ENCODE assay signal across 32 mouse cellular contexts in the genomic region with DNA sequence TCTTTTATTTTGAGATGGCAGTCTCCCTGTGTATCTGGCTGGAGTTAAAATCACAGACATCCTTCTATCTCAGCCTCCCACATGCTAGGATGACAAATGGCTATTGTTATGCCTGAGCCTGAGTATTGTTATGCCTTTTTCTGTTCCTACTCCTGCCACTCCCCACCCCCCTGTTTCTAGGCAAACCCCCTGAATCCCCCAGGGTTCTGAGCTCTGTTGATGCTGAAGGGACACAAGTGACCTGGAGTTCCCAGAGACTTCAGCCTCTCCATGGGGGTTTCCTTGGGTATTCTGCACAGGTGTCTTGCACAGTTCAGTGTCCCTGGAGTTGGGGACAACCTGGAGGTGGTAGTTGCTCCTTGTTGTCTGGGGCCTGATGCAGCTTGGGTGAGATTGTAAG. TPM values are rescaled to one million over a fixed set of nuclear protein-coding genes. Genes with fewer than 3 reads are reported as not detected.
DNase-seq lines count a peak whose midpoint lies in the region; ATAC-seq and TF ChIP-seq lines count a peak whose summit lies in the region.
"Had no signal": no experiment of that assay in that cellular context is flagged by ENCODE, and none has a peak within 500 bp of the region (broad histone marks: within the 10 kb centered on the region; RNA-seq: fewer than 3 reads in every experiment).

No protein-coding gene starts in this region.

- H3K36me3 ChIP-seq in forebrain, embryonic 13.5 days (ENCODE audit: poor library complexity, severe bottlenecking), result no peaks in the 10 kb centered on the region
- no peaks in the 10 kb centered on the region for H3K36me3 ChIP-seq in forebrain, embryonic 15.5 days
- no peaks in the 10 kb centered on the region for H3K36me3 ChIP-seq in liver, postnatal 0 days (replicated peaks; ENCODE audit: insufficient read depth, low read length)
- H3K36me3 ChIP-seq: embryonic facial prominence, embryonic 13.5 days; hindbrain, embryonic 15.5 days; intestine, embryonic 15.5 days; limb, embryonic 13.5 days had no signal

- ATAC-seq in forebrain, embryonic 13.5 days, result no peak
- no peak for ATAC-seq in forebrain, embryonic 15.5 days (replicated peaks)
- no peak for ATAC-seq in liver, postnatal 0 days
- ATAC-seq: intestine, embryonic 15.5 days; Patski had no signal

- no peak overlapping the region for H3K4me2 ChIP-seq in forebrain, embryonic 13.5 days
- H3K4me2 ChIP-seq in forebrain, embryonic 15.5 days (replicated peaks), result no peak overlapping the region
- H3K4me2 ChIP-seq in liver, postnatal 0 days (ENCODE audit: low read depth, low read length), result peak overlapping the region; percentile 47
- H3K4me2 ChIP-seq: embryonic facial prominence, embryonic 13.5 days; hindbrain, embryonic 15.5 days; limb, embryonic 13.5 days had no signal

- no peak for TF ChIP-seq CTCF in liver, postnatal 0 days (IDR thresholded peaks at IDR 0.05; ENCODE audit: low read depth)
- no peak for TF ChIP-seq CTCF in bone marrow, adult 2 months (IDR thresholded peaks at IDR 0.05; ENCODE audit: control insufficient read depth, insufficient read depth, low read length)

- no peak overlapping the region for H3K4me3 ChIP-seq in forebrain, embryonic 13.5 days
- H3K4me3 ChIP-seq in forebrain, embryonic 15.5 days, result no peak overlapping the region
- 0 out of 2 replicates have a peak overlapping the region, but pooled peaks have one; percentile 13 for H3K4me3 ChIP-seq in liver, postnatal 0 days (ENCODE audit: low read depth, low read length)
- H3K4me3 ChIP-seq in bone marrow, adult 2 months (replicated peaks; ENCODE audit: control insufficient read depth, low read depth, low read length), result no peak overlapping the region
- H3K4me3 ChIP-seq: embryonic facial prominence, embryonic 13.5 days; erythroblast, embryonic 14.5 days; heart, adult 2 months; hindbrain, embryonic 15.5 days; intestine, embryonic 15.5 days; layer of hippocampus, adult 2 months; limb, embryonic 13.5 days had no signal

- 0 out of 2 replicates have a peak overlapping the region, but pooled peaks have one; percentile 2 for H3K9ac ChIP-seq in forebrain, embryonic 13.5 days
- no peak overlapping the region for H3K9ac ChIP-seq in forebrain, embryonic 15.5 days (replicated peaks)
- H3K9ac ChIP-seq in liver, postnatal 0 days (replicated peaks), result no peak overlapping the region
- H3K9ac ChIP-seq: embryonic facial prominence, embryonic 13.5 days; hindbrain, embryonic 15.5 days; intestine, embryonic 15.5 days; limb, embryonic 13.5 days had no signal

- peaks cover 33% of the 10 kb centered on the region for H3K27me3 ChIP-seq in forebrain, embryonic 13.5 days
- 0 out of 2 replicates have a peak, but pooled peaks cover 3% of the 10 kb centered on the region for H3K27me3 ChIP-seq in forebrain, embryonic 15.5 days
- no peaks in the 10 kb centered on the region for H3K27me3 ChIP-seq in liver, postnatal 0 days (ENCODE audit: insufficient read depth, low read length)
- H3K27me3 ChIP-seq: hindbrain, embryonic 15.5 days had no signal

- H3K9me3 ChIP-seq in forebrain, embryonic 13.5 days (replicated peaks), result no peaks in the 10 kb centered on the region
- no peaks in the 10 kb centered on the region for H3K9me3 ChIP-seq in forebrain, embryonic 15.5 days
- no peaks in the 10 kb centered on the region for H3K9me3 ChIP-seq in liver, postnatal 0 days (ENCODE audit: low read length)
- H3K9me3 ChIP-seq: embryonic facial prominence, embryonic 13.5 days; G1E; hindbrain, embryonic 15.5 days; intestine, embryonic 15.5 days; limb, embryonic 13.5 days had no signal

- TF ChIP-seq EP300 in liver, postnatal 0 days (IDR thresholded peaks at IDR 0.05; ENCODE audit: low read depth), result no peak

- peaks cover 12% of the 10 kb centered on the region for H3K4me1 ChIP-seq in forebrain, embryonic 13.5 days
- peaks cover 15% of the 10 kb centered on the region for H3K4me1 ChIP-seq in forebrain, embryonic 15.5 days
- H3K4me1 ChIP-seq in liver, postnatal 0 days (ENCODE audit: insufficient read depth), result peaks cover 7% of the 10 kb centered on the region
- H3K4me1 ChIP-seq in bone marrow, adult 2 months (ENCODE audit: control insufficient read depth, insufficient read depth, low read length), result no peaks in the 10 kb centered on the region; the same call in 1 of the 2 replicates

- no peak for TF ChIP-seq POLR2A in bone marrow, adult 2 months (IDR thresholded peaks at IDR 0.05; ENCODE audit: borderline replicate concordance, control insufficient read depth, low read depth, low read length)

- no peak overlapping the region for H3K27ac ChIP-seq in forebrain, embryonic 13.5 days
- no peak overlapping the region for H3K27ac ChIP-seq in forebrain, embryonic 15.5 days (replicated peaks)
- H3K27ac ChIP-seq in liver, postnatal 0 days (ENCODE audit: low read depth), result peak overlapping the region; percentile 76
- peak overlapping the region; percentile 86 for H3K27ac ChIP-seq in bone marrow, adult 2 months (ENCODE audit: control insufficient read depth, insufficient read depth, low read depth, low read length, poor library complexity)
- H3K27ac ChIP-seq: embryonic facial prominence, embryonic 13.5 days; heart, adult 2 months; hindbrain, embryonic 15.5 days; intestine, embryonic 15.5 days; layer of hippocampus, adult 2 months; limb, embryonic 13.5 days; stomach, postnatal 0 days had no signal

- DNase-seq in liver, postnatal 0 days, result no peak
- DNase-seq in liver, result no peak
- DNase-seq in ES-CJ7 (ENCODE audit: low read depth, low spot score), result peak; percentile 79
- DNase-seq in urinary bladder, adult 2 months (ENCODE audit: low spot score), result no peak
- no peak for DNase-seq in adrenal gland, adult 8-10 months
- DNase-seq: cerebellum, postnatal 14 days; embryo, embryonic 11 days; gastrocnemius, postnatal 25 days; heart, postnatal 36 days; kidney, adult 9 months; kidney, postnatal 14 days; layer of hippocampus, postnatal 36 days; lung, adult 18-20 months; lung, postnatal 10 days; midbrain, embryonic 14.5 days; right cerebral cortex, postnatal 14 days had no signal

RNA-seq across cellular contexts. Expression of gene Ebi3, which starts 0.4 kb away (rescaled TPM):
- polyA plus RNA-seq in forebrain, embryonic 13.5 days (2015; fragmentation: Nextera tagmentation; extraction: Ambion mirVana), result 2.4 and 2.6 TPM in 2 replicates
- polyA plus RNA-seq in forebrain, embryonic 15.5 days (2015; fragmentation: Nextera tagmentation; extraction: Ambion mirVana), result 3.1 and 3.9 TPM in 2 replicates
- 10.0 and 10.5 TPM in 2 replicates for polyA plus RNA-seq in liver, postnatal 0 days (2015; fragmentation: Nextera tagmentation; extraction: Ambion mirVana)
- 8.5 and 34.4 TPM in 2 replicates for polyA plus RNA-seq in bone marrow, adult 2 months (2011; ENCODE audit: insufficient read depth, insufficient read length, low replicate concordance, missing spikeins)
- 2.9 and 3.1 TPM in 2 replicates for polyA plus RNA-seq in urinary bladder, adult 2 months (2012; rRNA removed)
- 1 to 10 TPM in 3 of 4 experiments, under 1 TPM in 1; 0.49 to 2.0 (median 1.5) TPM for total RNA-seq in adrenal gland, adult 8-10 months (2022)
- polyA plus RNA-seq: C2C12, Patski had no signal

RNA-seq across cellular contexts. Expression of gene Zfp119b, which starts 2.7 kb away (rescaled TPM):
- polyA plus RNA-seq in forebrain, embryonic 13.5 days (2015; fragmentation: Nextera tagmentation; extraction: Ambion mirVana), result 6.6 and 7.3 TPM in 2 replicates
- polyA plus RNA-seq in forebrain, embryonic 15.5 days (2015; fragmentation: Nextera tagmentation; extraction: Ambion mirVana), result 6.9 and 7.9 TPM in 2 replicates
- polyA plus RNA-seq in liver, postnatal 0 days (2015; fragmentation: Nextera tagmentation; extraction: Ambion mirVana), result 3.8 and 4.4 TPM in 2 replicates
- 1.4 TPM in 1 of 2 replicates, not detected in the other for polyA plus RNA-seq in bone marrow, adult 2 months (2011; ENCODE audit: insufficient read depth, insufficient read length, low replicate concordance, missing spikeins)
- polyA plus RNA-seq in urinary bladder, adult 2 months (2012; rRNA removed), result 5.4 TPM in 2 replicates
- total RNA-seq in adrenal gland, adult 8-10 months (2022), result 1 to 10 TPM; 2.9 to 7.1 (median 4.9) TPM
- polyA plus RNA-seq: erythroblast, embryonic 14.5 days had no signal

RNA-seq across cellular contexts. Expression of gene Yju2, which starts 6.9 kb away (rescaled TPM):
- 29.2 and 32.1 TPM in 2 replicates for polyA plus RNA-seq in forebrain, embryonic 13.5 days (2015; fragmentation: Nextera tagmentation; extraction: Ambion mirVana)
- 25.2 and 27.8 TPM in 2 replicates for polyA plus RNA-seq in forebrain, embryonic 15.5 days (2015; fragmentation: Nextera tagmentation; extraction: Ambion mirVana)
- polyA plus RNA-seq in liver, postnatal 0 days (2015; fragmentation: Nextera tagmentation; extraction: Ambion mirVana), result 6.3 and 7.1 TPM in 2 replicates
- polyA plus RNA-seq in bone marrow, adult 2 months (2011; ENCODE audit: insufficient read depth, insufficient read length, low replicate concordance, missing spikeins), result 9.3 and 12.3 TPM in 2 replicates
- polyA plus RNA-seq in urinary bladder, adult 2 months (2012; rRNA removed), result 10.1 and 11.1 TPM in 2 replicates
- total RNA-seq in adrenal gland, adult 8-10 months (2022), result 10 to 100 TPM; 18.6 to 21.4 (median 20.3) TPM

RNA-seq across cellular contexts. Expression of gene Shd, which starts 18.2 kb away (rescaled TPM):
- polyA plus RNA-seq in forebrain, embryonic 13.5 days (2015; fragmentation: Nextera tagmentation; extraction: Ambion mirVana), result 102 TPM in 2 replicates
- 118 and 121 TPM in 2 replicates for polyA plus RNA-seq in forebrain, embryonic 15.5 days (2015; fragmentation: Nextera tagmentation; extraction: Ambion mirVana)
- 0.26 and 0.34 TPM in 2 replicates for polyA plus RNA-seq in liver, postnatal 0 days (2015; fragmentation: Nextera tagmentation; extraction: Ambion mirVana)
- polyA plus RNA-seq in bone marrow, adult 2 months (2011; ENCODE audit: insufficient read depth, insufficient read length, low replicate concordance, missing spikeins), result 1.6 TPM in 1 of 2 replicates, not detected in the other
- polyA plus RNA-seq in urinary bladder, adult 2 months (2012; rRNA removed), result 1.0 and 1.7 TPM in 2 replicates
- 1 to 10 TPM; 1.7 to 4.8 (median 3.0) TPM for total RNA-seq in adrenal gland, adult 8-10 months (2022)
- total RNA-seq: G1E had no signal
- polyA plus RNA-seq: activated CD4-positive, CD25-positive, alpha-beta regulatory T cell, adult 4 months; C2C12; erythroblast, embryonic 14.5 days; Patski had no signal

RNA-seq across cellular contexts. Expression of gene Fsd1, which starts 34.3 kb away (rescaled TPM):
- polyA plus RNA-seq in forebrain, embryonic 13.5 days (2015; fragmentation: Nextera tagmentation; extraction: Ambion mirVana), result 96.0 and 113 TPM in 2 replicates
- polyA plus RNA-seq in forebrain, embryonic 15.5 days (2015; fragmentation: Nextera tagmentation; extraction: Ambion mirVana), result 127 and 151 TPM in 2 replicates
- polyA plus RNA-seq in liver, postnatal 0 days (2015; fragmentation: Nextera tagmentation; extraction: Ambion mirVana), result not detected in 2 replicates
- not detected in 2 replicates for polyA plus RNA-seq in bone marrow, adult 2 months (2011; ENCODE audit: insufficient read depth, insufficient read length, low replicate concordance, missing spikeins)
- 0.57 and 1.2 TPM in 2 replicates for polyA plus RNA-seq in urinary bladder, adult 2 months (2012; rRNA removed)
- total RNA-seq in adrenal gland, adult 8-10 months (2022), result 1 to 10 TPM in 3 of 4 experiments, under 1 TPM in 1; 0.87 to 3.4 (median 2.9) TPM
- total RNA-seq: gastrocnemius, postnatal 25 days; heart, postnatal 36 days; megakaryocyte progenitor cell, adult 5-6 weeks had no signal
- polyA plus RNA-seq: activated CD4-positive, CD25-positive, alpha-beta regulatory T cell, adult 4 months; erythroblast, embryonic 14.5 days; G1E had no signal

Comparison
In these comparisons a context has a peak if more than half of its experiments do, and no peak if none do; other contexts are left out.
1. H3K27ac ChIP-seq: peak in liver, postnatal 0 days (single experiment) and bone marrow, adult 2 months (single experiment); none in forebrain, embryonic 13.5 days (single experiment) and forebrain, embryonic 15.5 days (single experiment).